Mouse (Mus musculus): Measurements from ENCODE around the gene Gm5890. TPM values are rescaled to one million over a fixed set of nuclear protein-coding genes. Genes with fewer than 3 reads are reported as not detected.
"Not testable (repeated sequence)": the region's sequence is repeated elsewhere in the genome, so short reads cannot be mapped to it uniquely, and the experiment has no call there.

Gm5890 gene
- 0.07 and 0.18 TPM in 2 replicates for polyA plus RNA-seq (2012; rRNA removed)

GRCm38 (mm10) chr7:20262734-20263133, at the start of gene Gm5890:
Gene Gm5890, minus strand, starts transcription at chr7:20262834.
- H3K4me3 ChIP-seq (ENCODE audit: control insufficient read depth, low read depth, low read length); H3K4me1 ChIP-seq (ENCODE audit: control insufficient read depth, insufficient read depth, low read length): not testable (repeated sequence)

GRCm38 (mm10) chr7:20233728-20234127, 28.9 kb downstream of the Gm5890 start, which contains the start of gene Gm4498:
Gene Gm4498, minus strand, starts transcription at chr7:20233828.
- H3K27ac ChIP-seq (ENCODE audit: control insufficient read depth, insufficient read depth, low read depth, low read length); H3K27me3 ChIP-seq (ENCODE audit: control insufficient read depth, insufficient read depth, low read length); H3K4me3 ChIP-seq (ENCODE audit: control insufficient read depth, low read depth, low read length); H3K4me1 ChIP-seq (ENCODE audit: control insufficient read depth, insufficient read depth, low read length); H3K36me3 ChIP-seq (ENCODE audit: control insufficient read depth, insufficient read depth, low read length): not testable (repeated sequence)

More at GRCm38 (mm10) chr7:20262734-20263133, at the start of gene Gm5890:
- not testable (repeated sequence) for H3K27ac ChIP-seq (ENCODE audit: control insufficient read depth, insufficient read depth, low read depth, low read length); H3K36me3 ChIP-seq (ENCODE audit: control insufficient read depth, insufficient read depth, low read length); H3K27me3 ChIP-seq (ENCODE audit: control insufficient read depth, insufficient read depth, low read length)

Other genes starting within 250 kb of the Gm5890 start
- not detected in 2 replicates for gene Vmn1r91, start 163.2 kb downstream of the Gm5890 start, polyA plus RNA-seq (2012; rRNA removed)
- gene Gm16442, start 140.3 kb downstream of the Gm5890 start, polyA plus RNA-seq (2012; rRNA removed) = not detected in 2 replicates
- not detected in 2 replicates for gene Vmn1r93, start 123.7 kb downstream of the Gm5890 start, polyA plus RNA-seq (2012; rRNA removed)
- gene Vmn1r94, start 94.5 kb downstream of the Gm5890 start, polyA plus RNA-seq (2012; rRNA removed) = not detected in 2 replicates
- gene Vmn1r95, start 69.1 kb downstream of the Gm5890 start, polyA plus RNA-seq (2012; rRNA removed) = not detected in 2 replicates
- gene Gm6164, start 57.2 kb downstream of the Gm5890 start, polyA plus RNA-seq (2012; rRNA removed) = not detected in 2 replicates
- gene Gm4498, start 29.0 kb downstream of the Gm5890 start, polyA plus RNA-seq (2012; rRNA removed) = not detected in 2 replicates
- not detected in 2 replicates for gene Gm4133, start 71.2 kb upstream of the Gm5890 start, polyA plus RNA-seq (2012; rRNA removed)
- gene Gm5728, start 112.6 kb upstream of the Gm5890 start, polyA plus RNA-seq (2012; rRNA removed) = not detected in 2 replicates
- gene Vmn1r100, start 155.1 kb upstream of the Gm5890 start, polyA plus RNA-seq (2012; rRNA removed) = not detected in 2 replicates
- not detected in 2 replicates for gene Vmn1r101, start 179.8 kb upstream of the Gm5890 start, polyA plus RNA-seq (2012; rRNA removed)
- gene Gm10670, start 212.1 kb upstream of the Gm5890 start, polyA plus RNA-seq (2012; rRNA removed) = not detected in 2 replicates
- not detected in 2 replicates for gene Vmn1r103, start 247.7 kb upstream of the Gm5890 start, polyA plus RNA-seq (2012; rRNA removed)

Data from testis, adult 2 months (tissue).